Mouse (Mus musculus) testis, adult 2 months (tissue): Measurements from ENCODE around the gene Rp9.

Experiments used
- CTCF ChIP-seq: fragments of 200-500 bp; IDR thresholded peaks from 2 replicates; pipeline ENCODE4 v1.5.1; 2012; ENCODE audit warnings: low read depth, mild to moderate bottlenecking, inconsistent platforms, low read length, moderate library complexity; ENCODE audit not compliant: control insufficient read depth, insufficient read depth, insufficient replicate concordance
- POLR2A ChIP-seq: fragments of 200-500 bp; IDR thresholded peaks from 2 replicates; pipeline ENCODE4 v1.6.1; 2012; ENCODE audit warnings: low read depth, mild to moderate bottlenecking, inconsistent platforms, low read length, moderate library complexity; ENCODE audit not compliant: control insufficient read depth

DNA sequence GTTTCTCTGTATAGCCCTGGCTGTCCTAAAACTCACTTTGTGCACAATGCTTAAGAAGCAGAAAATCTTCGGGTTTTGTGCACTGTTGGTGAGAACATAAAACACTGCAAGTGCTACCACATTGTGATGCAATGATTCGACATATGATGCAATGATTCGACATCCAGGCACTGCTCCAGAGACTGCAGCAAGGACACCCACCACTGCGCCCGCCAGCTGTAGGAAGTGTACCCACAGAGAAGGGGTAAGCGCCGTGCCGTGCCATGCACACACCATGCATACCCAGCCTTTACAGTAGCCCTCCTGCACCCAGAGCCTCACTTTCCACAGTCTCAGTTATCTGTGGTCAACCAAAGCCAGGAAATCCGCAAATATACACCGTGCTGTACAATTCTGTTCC, 102.9 kb downstream of the Rp9 start:
- TF ChIP-seq CTCF = no peak
- no peak for TF ChIP-seq POLR2A
